In genomic region chr19:37307826-37308545, GRCm38 (mm10) we compare ENCODE assay signal across 6 mouse cellular contexts.
"Had no signal": no experiment of that assay in that cellular context is flagged by ENCODE, and none has a peak within 500 bp of the region (broad histone marks: within the 10 kb centered on the region; RNA-seq: fewer than 3 reads in every experiment).

No protein-coding gene starts in this region.

- ATAC-seq: midbrain, embryonic 15.5 days had no signal

- DNase-seq: kidney, adult 8-10 months; kidney, postnatal 36 days; left cerebral cortex, postnatal 4 days; lung, adult 18-20 months; right cerebral cortex, postnatal 25 days had no signal
